Mouse (Mus musculus) thymus, adult 2 months (tissue): Measurements from ENCODE around the gene Lgals7. TPM values are rescaled to one million over a fixed set of nuclear protein-coding genes. Genes with fewer than 3 reads are reported as not detected.

Source experiments
- DNase-seq: peaks from one replicate; pipeline ENCODE4 v3.0.0; 2021
- H3K27ac ChIP-seq: fragments of 200-500 bp; 2 replicates; pipeline ENCODE4 v1.5.1; 2012; ENCODE audit warnings: low read length, control low read depth; ENCODE audit not compliant: control insufficient read depth, insufficient read depth
- H3K27me3 ChIP-seq: fragments of 200-500 bp; 2 replicates; pipeline ENCODE4 v1.6.1; 2012; ENCODE audit warnings: mild to moderate bottlenecking, low read length, moderate library complexity, mixed read lengths; ENCODE audit not compliant: control insufficient read depth, insufficient read depth
- H3K36me3 ChIP-seq: fragments of 200-500 bp; 2 replicates; pipeline ENCODE4 v1.6.1; 2012; ENCODE audit warnings: mild to moderate bottlenecking, low read length, moderate library complexity; ENCODE audit not compliant: control insufficient read depth, insufficient read depth
- H3K4me1 ChIP-seq: fragments of 200-500 bp; replicated peaks from 2 replicates; pipeline ENCODE4 v1.6.1; 2012; ENCODE audit warnings: low read length; ENCODE audit not compliant: control insufficient read depth, insufficient read depth
- H3K4me3 ChIP-seq: fragments of 200-500 bp; 2 replicates; pipeline ENCODE4 v1.5.1; 2012; ENCODE audit warnings: mild to moderate bottlenecking, low read length, control low read depth, moderate library complexity; ENCODE audit not compliant: control insufficient read depth, insufficient read depth
- CTCF ChIP-seq: fragments of 200-500 bp; IDR thresholded peaks from 2 replicates; pipeline ENCODE4 v1.5.1; 2012; ENCODE audit warnings: mild to moderate bottlenecking, control low read depth, low read length, moderate library complexity, borderline replicate concordance; ENCODE audit not compliant: control insufficient read depth, poor library complexity, insufficient read depth; ENCODE audit errors: extremely low read depth
- POLR2A ChIP-seq: fragments of 200-500 bp; IDR thresholded peaks from 2 replicates; pipeline ENCODE4 v1.6.1; 2012; ENCODE audit warnings: mild to moderate bottlenecking, low read length, control low read depth, moderate library complexity; ENCODE audit not compliant: control insufficient read depth, poor library complexity, insufficient read depth; ENCODE audit errors: extremely low read depth
- WGBS: fragments of 180-500 bp; shearing (Covaris S2); methylation state at CpG from one replicate; pipeline ENCODE4 v1.1.7; 2018; 5-methylcytosine and 5-hydroxymethylcytosine counted together
- polyA plus RNA-seq: library from polyadenylated mRNA; depleted of rRNA; stranded (reverse); fragments of >200 nt; gene quantifications from 2 replicates; pipeline ENCODE4 v1.2.3, GENCODE M21; 2012; rRNA removed

Gene Lgals7
- polyA plus RNA-seq, 1 experiment, result 15.5 TPM

- TF ChIP-seq POLR2A (no peak), CTCF (no peak)
- DNase-seq, result no peak
Measured at GRCm38 (mm10) chr7:28911632-28912031, 48.0 kb downstream of the Lgals7 start.

DNA sequence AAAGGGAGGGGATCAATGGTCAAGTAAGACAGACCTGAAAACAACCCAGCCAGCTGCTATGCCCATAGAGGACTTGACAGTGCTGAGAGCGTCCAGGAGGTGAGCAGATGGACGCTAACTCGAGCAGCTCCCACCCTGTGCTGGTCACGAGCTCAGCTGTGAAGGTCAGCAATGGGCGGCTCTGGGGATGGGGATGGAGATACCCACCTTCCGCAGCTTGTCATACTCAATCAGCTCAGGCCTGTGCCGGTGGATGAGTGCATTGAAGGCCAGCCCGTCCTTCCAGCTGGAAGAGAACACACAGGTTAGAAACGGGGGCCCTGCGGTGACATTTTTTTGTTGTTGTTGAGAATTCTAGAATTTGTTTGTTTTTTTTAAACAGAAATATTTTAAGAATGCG lies 49.5 kb downstream of the Lgals7 start:
- 96% methylated on average over 11 of the region's 11 CpGs for WGBS
- Histone ChIP-seq H3K27ac (no peak overlapping the region), H3K27me3 (no peaks in the 10 kb centered on the region), H3K36me3 (peaks cover 82% of the 10 kb centered on the region), H3K4me1 (no peaks in the 10 kb centered on the region), H3K4me3 (no peak overlapping the region)
- DNase-seq, result no peak
- TF ChIP-seq CTCF (no peak), POLR2A (no peak)

More at GRCm38 (mm10) chr7:28911632-28912031, 48.0 kb downstream of the Lgals7 start:
- H3K4me3 ChIP-seq, result no peak overlapping the region
- no peaks in the 10 kb centered on the region for H3K4me1 ChIP-seq
- H3K27ac ChIP-seq, result no peak overlapping the region
- peaks cover 82% of the 10 kb centered on the region for H3K36me3 ChIP-seq
- H3K27me3 ChIP-seq, result no peaks in the 10 kb centered on the region
- WGBS, result 87% methylated on average over 4 of the region's 4 CpGs

Other genes starting within 250 kb of the Lgals7 start
- 0.69 and 0.92 TPM in 2 replicates for gene Acp7, start 232.5 kb upstream of the Lgals7 start, polyA plus RNA-seq
- 19.1 and 26.5 TPM in 2 replicates for gene Fbxo27, start 171.0 kb upstream of the Lgals7 start, polyA plus RNA-seq
- 5.0 and 6.2 TPM in 2 replicates for gene Fbxo17, start 147.0 kb upstream of the Lgals7 start, polyA plus RNA-seq
- 74.4 and 84.5 TPM in 2 replicates for gene Mrps12, start 122.0 kb upstream of the Lgals7 start, polyA plus RNA-seq
- 63.2 and 63.9 TPM in 2 replicates for gene Sars2, start 121.9 kb upstream of the Lgals7 start, polyA plus RNA-seq
- gene Ccer2, start 107.7 kb upstream of the Lgals7 start, polyA plus RNA-seq, result 0.16 and 0.24 TPM in 2 replicates
- gene Sirt2, start 97.1 kb upstream of the Lgals7 start, polyA plus RNA-seq, result 101 and 104 TPM in 2 replicates
- gene Nfkbib, start 96.3 kb upstream of the Lgals7 start, polyA plus RNA-seq, result 75.5 and 78.8 TPM in 2 replicates
- gene Rinl, start 74.9 kb upstream of the Lgals7 start, polyA plus RNA-seq, result 91.9 and 93.7 TPM in 2 replicates
- gene Hnrnpl, start 55.3 kb upstream of the Lgals7 start, polyA plus RNA-seq, result 562 and 568 TPM in 2 replicates
- gene Ech1, start 38.6 kb upstream of the Lgals7 start, polyA plus RNA-seq, result 287 and 359 TPM in 2 replicates
- gene Lgals4, start 30.0 kb upstream of the Lgals7 start, polyA plus RNA-seq, result 23.2 and 29.7 TPM in 2 replicates
- gene Capn12, start 17.6 kb downstream of the Lgals7 start, polyA plus RNA-seq, result 0.20 and 1.00 TPM in 2 replicates
- gene Actn4, start 98.5 kb downstream of the Lgals7 start, polyA plus RNA-seq, result 243 and 268 TPM in 2 replicates
- gene Eif3k, start 118.0 kb downstream of the Lgals7 start, polyA plus RNA-seq, result 362 and 396 TPM in 2 replicates
- 155 and 164 TPM in 2 replicates for gene Map4k1, start 118.2 kb downstream of the Lgals7 start, polyA plus RNA-seq